Mouse (Mus musculus) heart, adult 11 months (tissue): ENCODE data around the gene Kctd11.

Experiments
- DNase-seq: peaks from one replicate; pipeline ENCODE4 v3.0.0; 2022

The Kctd11 gene

GRCm38 (mm10) chr11:69880853-69881603 lies at the start of gene Kctd11:
Kctd11 (minus strand) TSS chr11:69881406.
- peak; percentile 100 for DNase-seq

DNA sequence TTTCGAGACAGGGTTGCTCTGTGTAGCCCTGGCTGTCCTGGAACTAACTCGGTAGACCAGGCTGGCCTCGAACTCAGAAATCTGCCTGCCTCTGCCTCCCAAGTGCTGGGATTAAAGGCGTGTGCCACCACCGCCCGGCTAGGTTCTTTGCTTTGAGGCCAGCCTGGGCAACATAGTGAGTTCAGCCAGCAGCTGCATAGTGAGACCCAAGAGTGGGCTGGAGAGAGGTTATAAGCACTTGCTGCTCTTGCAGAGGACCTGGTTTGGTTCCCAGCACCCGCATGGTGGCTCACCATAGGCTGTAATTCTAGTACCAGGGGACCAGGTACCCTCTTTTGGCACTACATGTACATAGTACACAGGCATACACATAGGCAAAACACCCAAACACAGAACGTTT lies 49.0 kb upstream of the Kctd11 start:
- peak; percentile 84 for DNase-seq

- DNase-seq = no peak
Observed at GRCm38 (mm10) chr11:69929712-69930111, 48.5 kb upstream of the Kctd11 start.

GRCm38 (mm10) chr11:69927501-69927900 lies 46.3 kb upstream of the Kctd11 start:
- no peak for DNase-seq

GRCm38 (mm10) chr11:69922796-69923195 lies 41.6 kb upstream of the Kctd11 start:
- no peak for DNase-seq

- no peak for DNase-seq
Observed at GRCm38 (mm10) chr11:69922012-69922756, 41.0 kb upstream of the Kctd11 start.

GRCm38 (mm10) chr11:69921114-69922011 lies 40.2 kb upstream of the Kctd11 start, which contains the start of gene Eif5a:
Eif5a (minus strand) TSS chr11:69921958.
- DNase-seq = peak; percentile 100

GRCm38 (mm10) chr11:69920266-69921031 lies 39.2 kb upstream of the Kctd11 start:
- DNase-seq = peak; percentile 98

GRCm38 (mm10) chr11:69919661-69920265 lies 38.6 kb upstream of the Kctd11 start:
- peak; percentile 99 for DNase-seq

GRCm38 (mm10) chr11:69919053-69919452 lies 37.8 kb upstream of the Kctd11 start:
- peak; percentile 90 for DNase-seq

DNA sequence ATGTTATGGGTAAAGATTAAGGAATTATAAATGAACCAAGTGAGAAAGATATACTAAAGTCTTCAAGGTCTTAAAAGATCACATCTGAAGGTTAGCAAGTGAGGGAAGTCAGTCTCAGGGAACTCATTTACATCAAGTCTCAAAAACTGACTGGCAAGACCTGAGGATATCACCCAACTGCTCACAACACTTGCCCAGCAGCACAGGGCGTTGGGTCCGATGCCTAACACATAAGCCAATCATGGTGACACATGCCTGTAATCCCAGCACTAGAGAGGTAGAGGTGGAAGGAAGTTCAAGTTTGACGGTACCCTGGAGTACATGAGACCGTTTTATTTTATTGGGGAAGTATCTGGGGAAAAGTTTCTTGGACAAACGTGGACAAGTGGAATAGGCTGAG lies 36.9 kb upstream of the Kctd11 start:
- no peak for DNase-seq

GRCm38 (mm10) chr11:69917379-69917948 lies 36.3 kb upstream of the Kctd11 start:
- DNase-seq = peak; percentile 76

DNA sequence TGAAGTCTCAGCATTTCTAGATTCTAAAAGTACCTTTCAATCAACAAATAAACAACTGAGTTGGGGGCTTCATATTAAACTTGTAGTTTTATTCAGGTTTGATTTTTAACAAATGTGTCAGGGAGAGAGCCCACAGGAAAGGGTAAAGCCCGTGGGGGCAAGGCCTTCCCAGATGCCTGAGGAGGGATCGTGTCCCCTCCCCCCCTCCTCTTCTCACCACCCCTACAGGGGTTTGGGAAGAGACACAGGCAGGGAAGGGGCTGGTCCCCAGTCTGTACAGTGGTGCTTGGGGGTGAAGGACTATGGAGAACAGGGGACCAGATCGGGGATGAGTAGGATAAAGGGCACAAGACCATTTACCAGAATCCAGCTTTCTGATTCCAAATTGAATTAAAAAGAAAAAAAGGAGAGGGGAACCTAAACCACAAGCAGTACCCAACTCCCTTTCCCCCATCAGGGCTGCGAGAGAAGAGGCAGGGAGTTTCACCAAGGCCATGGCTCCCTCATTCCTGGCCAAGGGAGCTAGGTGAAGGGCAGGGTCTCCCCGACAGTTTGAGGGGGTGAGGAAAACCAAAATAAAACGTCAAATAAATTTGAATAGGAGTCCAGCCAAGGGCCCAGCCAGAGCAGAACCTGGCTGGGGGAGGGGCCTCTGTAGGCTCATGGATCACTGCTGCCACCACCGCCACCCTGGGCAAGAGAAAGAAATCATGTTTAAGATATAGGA lies 35.6 kb upstream of the Kctd11 start:
- peak; percentile 91 for DNase-seq

GRCm38 (mm10) chr11:69915667-69916627 lies 34.7 kb upstream of the Kctd11 start:
- peak; percentile 90 for DNase-seq

DNA sequence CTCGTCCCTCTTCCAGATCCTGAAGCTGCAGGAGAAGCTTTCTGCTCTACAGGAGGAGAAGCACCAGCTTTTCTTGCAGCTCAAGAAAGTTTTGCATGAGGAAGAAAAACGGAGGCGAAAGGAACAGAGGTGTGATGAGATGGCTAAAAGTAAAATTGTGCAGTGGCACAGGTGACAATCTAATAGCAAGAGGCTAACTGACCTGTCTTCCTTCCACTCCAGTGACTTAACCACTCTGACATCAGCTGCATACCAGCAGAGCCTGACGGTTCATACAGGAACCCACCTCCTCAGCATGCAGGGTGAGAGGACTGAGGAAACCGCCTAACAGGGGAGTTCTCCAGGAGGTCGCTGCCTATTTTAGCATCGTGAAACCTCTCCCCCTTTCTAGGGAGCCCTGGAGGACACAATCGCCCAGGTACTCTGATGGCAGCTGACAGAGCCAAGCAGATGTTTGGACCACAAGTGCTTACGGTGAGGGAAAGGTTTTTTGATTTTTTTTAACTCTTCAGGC lies 33.8 kb upstream of the Kctd11 start:
- no peak for DNase-seq

GRCm38 (mm10) chr11:69914372-69914764 lies 33.2 kb upstream of the Kctd11 start:
- no peak for DNase-seq

DNA sequence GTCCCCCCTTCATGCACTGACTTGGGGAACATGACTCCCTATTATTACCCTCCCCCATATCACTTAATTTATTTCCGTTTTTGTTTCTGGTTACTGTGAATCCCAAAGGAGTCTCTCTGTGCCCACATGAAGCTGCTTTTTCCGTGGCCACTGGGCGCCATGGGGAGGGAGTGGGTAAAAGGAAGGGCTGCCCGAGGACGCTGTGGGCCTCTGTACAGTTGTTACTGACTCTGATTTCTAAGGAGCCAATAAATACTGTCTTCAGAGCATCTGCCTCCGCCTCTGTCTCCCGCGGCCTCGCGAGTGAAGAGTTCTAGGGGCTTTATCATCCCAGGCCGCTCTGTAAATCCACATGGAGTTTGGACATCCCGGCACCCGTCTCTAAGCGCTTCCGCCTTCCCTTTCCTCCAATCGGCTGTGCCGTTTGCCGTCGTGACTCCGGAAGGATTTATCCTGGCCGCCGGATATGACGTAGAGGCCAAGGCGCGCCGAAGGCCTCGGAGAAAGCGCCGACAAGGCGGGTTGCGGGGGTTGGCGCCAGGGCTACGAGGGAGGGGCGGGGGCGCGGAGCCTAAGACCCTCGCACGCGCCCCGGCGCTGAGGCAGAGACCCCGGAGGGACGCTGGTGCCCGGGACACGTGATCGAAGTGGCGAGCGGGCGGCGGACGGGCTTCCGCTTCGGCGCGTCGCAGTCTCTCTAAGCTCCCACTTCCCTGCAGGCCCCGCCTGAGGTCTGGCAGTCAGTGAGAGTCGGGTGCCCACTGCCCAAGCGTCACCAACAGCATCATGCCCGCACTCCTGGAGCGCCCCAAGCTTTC lies 32.6 kb upstream of the Kctd11 start, which contains the start of gene Gps2:
Gene Gps2 (plus strand): TSS at position 335 of the 818 bp plus-strand sequence.
- peak; percentile 99 for DNase-seq
